Mouse (Mus musculus) right cerebral cortex, postnatal 36 days (tissue): ENCODE measurements around the gene Olfr1095.

Experiments used
- DNase-seq, 2 experiments: peaks; one replicate each; pipeline ENCODE4 v3.0.0; 2022; ENCODE audit warnings: low spot score in 2 of 2, mixed read lengths in 1 of 2

Olfr1095 gene

GRCm38 (mm10) chr2:86851596-86851995 lies at the start of gene Olfr1095:
Gene Olfr1095, minus strand, starts transcription at chr2:86851696.
- no peak for DNase-seq

GRCm38 (mm10) chr2:86892116-86892515 lies 40.6 kb upstream of the Olfr1095 start, which contains the start of gene Olfr1097:
Gene Olfr1097, minus strand, starts transcription at chr2:86892216.
- no peak for DNase-seq

- no peak for DNase-seq
Observed at GRCm38 (mm10) chr2:86874702-86875101, 23.2 kb upstream of the Olfr1095 start, which contains the start of gene Gm13723. Gene Gm13723, minus strand, starts transcription at chr2:86874802.

GRCm38 (mm10) chr2:86824363-86824762 lies 27.1 kb downstream of the Olfr1095 start, which contains the start of gene Olfr1094:
Gene Olfr1094, plus strand, starts transcription at chr2:86824663.
- DNase-seq, result no peak

GRCm38 (mm10) chr2:86809918-86810317 lies 41.6 kb downstream of the Olfr1095 start, which contains the start of gene Olfr141:
Gene Olfr141, minus strand, starts transcription at chr2:86810018.
- DNase-seq, result no peak
